Mouse (Mus musculus) embryonic facial prominence, embryonic 10.5 days (tissue): ENCODE results near the gene U2af1l4. TPM values are rescaled to one million over a fixed set of nuclear protein-coding genes. Genes with fewer than 3 reads are reported as not detected.

ENCODE experiments used
- DNase-seq: peaks from one replicate; pipeline ENCODE4 v3.0.0-alpha.2; 2017; ENCODE audit warnings: low spot score
- H3K27ac ChIP-seq: fragments of 300-500 bp; sonication (generic); replicated peaks from 2 replicates; pipeline ENCODE4 v1.5.1; 2016; ENCODE audit warnings: mild to moderate bottlenecking
- H3K27me3 ChIP-seq: fragments of 300-500 bp; sonication (generic); replicated peaks from 2 replicates; pipeline ENCODE4 v1.6.1; 2016; ENCODE audit warnings: low read depth, mild to moderate bottlenecking; ENCODE audit not compliant: poor library complexity, severe bottlenecking
- H3K36me3 ChIP-seq: fragments of 300-500 bp; sonication (generic); replicated peaks from 2 replicates; pipeline ENCODE4 v1.6.1; 2016; ENCODE audit warnings: mild to moderate bottlenecking, moderate library complexity
- H3K4me1 ChIP-seq: fragments of 300-500 bp; sonication (generic); 2 replicates; pipeline ENCODE4 v1.6.1; 2016
- H3K4me3 ChIP-seq: fragments of 300-500 bp; sonication (generic); 2 replicates; pipeline ENCODE4 v1.5.1; 2016; ENCODE audit warnings: mild to moderate bottlenecking, moderate library complexity
- H3K9me3 ChIP-seq: fragments of 300-500 bp; sonication (generic); 2 replicates; pipeline ENCODE4 v1.6.1; 2016; ENCODE audit warnings: mild to moderate bottlenecking
- WGBS: fragments of 180-500 bp; shearing (Covaris S2); methylation state at CpG from one replicate; pipeline ENCODE4 v1.1.7; 2016; 5-methylcytosine and 5-hydroxymethylcytosine counted together
- polyA plus RNA-seq: library from polyadenylated mRNA; unstranded; fragments of >200 nt; fragmentation: Nextera tagmentation; extraction: Ambion mirVana; gene quantifications from 2 replicates; pipeline ENCODE4 v1.2.1, GENCODE M21; 2016

The U2af1l4 gene
- 91.5 and 94.9 TPM in 2 replicates for polyA plus RNA-seq

GRCm38 (mm10) chr7:30563117-30563905 lies at the start of gene U2af1l4, which contains the start of the genes Gm49396 and Psenen:
TSS of gene U2af1l4 (plus strand) at chr7:30563301.
TSS of gene Gm49396 (plus strand) at chr7:30563344.
TSS of gene Psenen (minus strand) at chr7:30563627.
- Histone ChIP-seq H3K27ac (peak within 1 kb of the TSS; percentile 93), H3K4me3 (peak within 1 kb of the TSS; percentile 84), H3K36me3 (peaks cover 43% of the 10 kb centered on the region), H3K9me3 (no peaks in the 10 kb centered on the region), H3K27me3 (no peaks in the 10 kb centered on the region), H3K4me1 (peaks cover 33% of the 10 kb centered on the region)
- under 1% methylated on average over 45 of the region's 45 CpGs for WGBS
- peak; percentile 97 for DNase-seq

GRCm38 (mm10) chr7:30515003-30515760 lies 47.9 kb upstream of the U2af1l4 start:
- Histone ChIP-seq H3K27me3 (peaks cover 8% of the 10 kb centered on the region; the same call in 1 of the 2 replicates), H3K27ac (no peak overlapping the region), H3K4me1 (peaks cover 4% of the 10 kb centered on the region; the same call in 1 of the 2 replicates), H3K9me3 (no peaks in the 10 kb centered on the region), H3K4me3 (no peak overlapping the region), H3K36me3 (no peaks in the 10 kb centered on the region)
- no peak for DNase-seq
- 56% methylated on average over 24 of the region's 24 CpGs for WGBS

DNA sequence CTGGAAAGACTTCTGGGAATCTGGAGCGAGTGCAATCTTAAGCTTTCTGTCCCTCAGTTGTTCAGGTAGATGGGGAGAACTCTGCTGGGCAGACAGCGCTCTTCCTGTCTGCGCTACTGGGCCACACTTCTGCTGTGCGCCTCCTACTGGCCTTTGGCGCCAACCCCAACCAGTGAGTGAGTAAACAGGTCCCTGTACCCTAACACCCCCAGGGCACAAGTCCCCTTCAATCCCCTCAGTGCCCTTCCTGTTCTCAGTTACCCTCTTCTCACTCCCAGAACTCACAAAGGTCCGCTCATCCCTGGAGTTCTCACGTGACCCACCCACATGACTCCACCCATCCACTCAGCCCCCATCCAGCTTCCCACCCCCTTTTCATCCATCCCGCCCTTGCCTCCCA lies 44.8 kb upstream of the U2af1l4 start:
- Histone ChIP-seq H3K27ac (no peak overlapping the region), H3K9me3 (no peaks in the 10 kb centered on the region; the same call in 1 of the 2 replicates), H3K4me1 (peaks cover 10% of the 10 kb centered on the region), H3K4me3 (peak overlapping the region; percentile 25), H3K27me3 (peaks cover 16% of the 10 kb centered on the region), H3K36me3 (peaks cover 9% of the 10 kb centered on the region)
- DNase-seq = no peak
- 39% methylated on average over 8 of the region's 8 CpGs for WGBS

DNA sequence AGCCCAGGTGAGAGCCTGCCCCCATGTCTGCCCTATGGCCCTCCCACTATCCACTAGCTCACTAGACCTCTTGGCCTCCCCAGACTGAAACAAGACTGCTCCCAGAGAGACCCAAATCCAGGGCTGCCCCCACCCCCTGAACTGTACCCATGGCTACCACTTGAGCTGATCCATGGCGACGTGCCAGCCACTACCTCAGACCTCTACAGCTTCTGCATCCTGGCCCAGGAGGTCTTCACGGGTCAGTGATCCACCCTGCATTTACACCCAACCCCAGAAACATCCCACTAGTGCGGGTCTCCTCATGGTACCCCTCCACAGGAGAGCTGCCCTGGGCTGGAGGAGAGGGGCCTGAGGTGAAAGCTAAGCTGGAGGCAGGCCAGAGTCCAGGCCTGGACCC lies 42.7 kb upstream of the U2af1l4 start:
- Histone ChIP-seq H3K9me3 (no peaks in the 10 kb centered on the region; the same call in 1 of the 2 replicates), H3K27me3 (peaks cover 23% of the 10 kb centered on the region), H3K27ac (peak overlapping the region; percentile 35; the same call in 1 of the 2 replicates), H3K4me1 (peaks cover 10% of the 10 kb centered on the region), H3K4me3 (no peak overlapping the region), H3K36me3 (peaks cover 29% of the 10 kb centered on the region)
- 71% methylated on average over 4 of the region's 4 CpGs for WGBS
- DNase-seq = no peak

GRCm38 (mm10) chr7:30520856-30521255 lies 42.2 kb upstream of the U2af1l4 start:
- no peak for DNase-seq
- Histone ChIP-seq H3K27me3 (peaks cover 19% of the 10 kb centered on the region; the same call in 1 of the 2 replicates), H3K36me3 (peaks cover 34% of the 10 kb centered on the region), H3K4me3 (no peak overlapping the region), H3K9me3 (no peaks in the 10 kb centered on the region; the same call in 1 of the 2 replicates), H3K4me1 (peaks cover 12% of the 10 kb centered on the region), H3K27ac (peak overlapping the region; percentile 24; the same call in 1 of the 2 replicates)
- 80% methylated on average over 5 of the region's 5 CpGs for WGBS

DNA sequence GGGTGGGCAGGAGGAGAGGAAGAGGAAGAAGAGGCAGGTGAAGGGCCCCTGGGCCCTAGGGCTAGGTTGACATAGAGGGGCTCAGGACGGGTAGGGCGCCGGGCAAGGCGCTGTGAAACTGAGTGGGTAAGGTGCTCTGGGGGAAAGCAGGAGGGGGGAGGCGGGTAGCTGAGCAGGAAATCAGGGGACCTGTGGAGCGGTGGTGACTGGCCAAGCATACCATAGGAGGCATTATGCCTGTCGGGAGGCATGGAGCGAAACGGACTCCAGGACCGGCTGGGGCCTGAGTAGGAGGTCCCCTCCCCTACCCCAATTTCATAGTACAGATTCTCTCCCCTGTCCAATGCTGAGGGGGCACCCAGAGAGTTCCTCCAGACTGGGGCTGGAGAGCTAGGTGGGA lies 40.2 kb upstream of the U2af1l4 start:
- Histone ChIP-seq H3K4me1 (peaks cover 24% of the 10 kb centered on the region), H3K27ac (no peak overlapping the region), H3K36me3 (peaks cover 54% of the 10 kb centered on the region), H3K4me3 (no peak overlapping the region), H3K27me3 (peaks cover 28% of the 10 kb centered on the region; the same call in 1 of the 2 replicates), H3K9me3 (no peaks in the 10 kb centered on the region; the same call in 1 of the 2 replicates)
- DNase-seq = no peak
- WGBS = 83% methylated on average over 10 of the region's 10 CpGs

- Histone ChIP-seq H3K9me3 (no peaks in the 10 kb centered on the region; the same call in 1 of the 2 replicates), H3K36me3 (peaks cover 70% of the 10 kb centered on the region), H3K27me3 (peaks cover 33% of the 10 kb centered on the region; the same call in 1 of the 2 replicates), H3K27ac (no peak overlapping the region), H3K4me3 (no peak overlapping the region), H3K4me1 (peaks cover 20% of the 10 kb centered on the region)
- whole genome bisulfite sequencing = 82% methylated on average over 6 of the region's 6 CpGs
- no peak for DNase-seq
Observed at GRCm38 (mm10) chr7:30524487-30524886, 38.6 kb upstream of the U2af1l4 start.

- peak; percentile 36 for DNase-seq
- Histone ChIP-seq H3K36me3 (peaks cover 85% of the 10 kb centered on the region), H3K27me3 (peaks cover 33% of the 10 kb centered on the region; the same call in 1 of the 2 replicates), H3K27ac (peak overlapping the region; percentile 70), H3K4me3 (peak overlapping the region; percentile 11), H3K9me3 (no peaks in the 10 kb centered on the region), H3K4me1 (peaks cover 20% of the 10 kb centered on the region)
- WGBS = 23% methylated on average over 10 of the region's 10 CpGs
Observed at GRCm38 (mm10) chr7:30525954-30526353, 37.1 kb upstream of the U2af1l4 start.

- DNase-seq = no peak
- H3K4me3 ChIP-seq = peak overlapping the region; percentile 11
- peak overlapping the region; percentile 70 for H3K27ac ChIP-seq
- H3K4me1 ChIP-seq = peaks cover 17% of the 10 kb centered on the region
- 16% methylated on average over 17 of the region's 17 CpGs for WGBS
- peaks cover 89% of the 10 kb centered on the region for H3K36me3 ChIP-seq
- H3K9me3 ChIP-seq = no peaks in the 10 kb centered on the region
- peaks cover 33% of the 10 kb centered on the region; the same call in 1 of the 2 replicates for H3K27me3 ChIP-seq
Observed at GRCm38 (mm10) chr7:30526399-30526798, 36.7 kb upstream of the U2af1l4 start.

DNA sequence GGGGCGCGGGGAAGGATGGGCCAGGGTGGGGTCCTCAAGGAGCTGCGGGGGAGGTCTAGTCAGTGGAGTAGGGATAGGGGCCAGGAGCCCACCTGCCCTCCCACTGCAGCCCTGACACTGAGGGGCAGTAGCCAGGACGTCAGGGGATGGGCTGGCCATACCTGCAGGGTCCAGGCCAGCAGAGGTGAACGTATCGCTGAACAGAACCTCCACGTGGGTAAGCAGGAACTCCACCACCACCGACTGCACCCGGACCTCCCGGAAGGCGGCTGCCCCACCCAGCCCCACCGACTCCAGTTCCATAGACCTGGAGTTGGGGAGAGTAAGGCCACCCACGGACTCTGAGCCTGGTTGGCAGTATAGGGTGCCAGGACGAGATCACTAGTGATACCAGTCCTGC lies 36.1 kb upstream of the U2af1l4 start:
- Histone ChIP-seq H3K27ac (no peak overlapping the region), H3K4me3 (peak overlapping the region; percentile 11)

DNA sequence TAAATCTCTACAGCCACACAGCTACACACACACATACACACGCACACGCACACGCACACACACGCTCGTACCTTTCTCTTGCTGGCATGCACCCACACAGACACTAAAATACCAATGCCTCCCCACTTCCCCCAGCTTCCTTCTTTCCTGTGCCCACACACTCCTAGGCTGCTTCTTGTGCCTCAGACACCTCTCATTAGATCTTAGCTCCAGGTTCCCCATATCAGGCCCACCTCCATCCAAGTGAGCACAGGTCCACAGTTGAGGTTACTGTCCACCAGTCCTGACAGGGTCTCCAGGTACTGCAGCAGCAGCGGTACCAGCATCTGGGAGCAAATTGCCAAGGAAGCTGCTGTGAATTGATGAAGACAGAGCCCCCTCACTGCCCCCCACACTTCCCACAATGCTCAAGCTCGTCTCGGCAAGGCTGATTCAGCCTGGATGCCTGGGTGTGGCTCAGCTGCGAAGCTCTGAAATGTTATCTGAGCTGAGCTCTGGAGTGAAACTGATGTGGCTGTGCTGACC lies 31.7 kb upstream of the U2af1l4 start:
- Histone ChIP-seq H3K27me3 (peaks cover 26% of the 10 kb centered on the region), H3K4me1 (peaks cover 42% of the 10 kb centered on the region), H3K27ac (no peak overlapping the region), H3K36me3 (peaks cover 67% of the 10 kb centered on the region), H3K9me3 (no peaks in the 10 kb centered on the region), H3K4me3 (no peak overlapping the region)
- DNase-seq = no peak
- WGBS = 87% methylated on average over 9 of the region's 9 CpGs

More for the DNA sequence above, 36.1 kb upstream of the U2af1l4 start:
- peaks cover 19% of the 10 kb centered on the region for H3K4me1 ChIP-seq
- H3K36me3 ChIP-seq = peaks cover 95% of the 10 kb centered on the region
- DNase-seq = no peak
- H3K9me3 ChIP-seq = no peaks in the 10 kb centered on the region
- 77% methylated on average over 14 of the region's 14 CpGs for WGBS
- peaks cover 33% of the 10 kb centered on the region; the same call in 1 of the 2 replicates for H3K27me3 ChIP-seq

GRCm38 (mm10) chr7:30532931-30533330 lies 30.2 kb upstream of the U2af1l4 start:
- H3K27ac ChIP-seq = peak overlapping the region; percentile 70
- H3K4me3 ChIP-seq = peak overlapping the region; percentile 82
- peaks cover 16% of the 10 kb centered on the region for H3K27me3 ChIP-seq
- 13% methylated on average over 8 of the region's 8 CpGs for WGBS
- peaks cover 56% of the 10 kb centered on the region for H3K36me3 ChIP-seq
- peak; percentile 49 for DNase-seq
- no peaks in the 10 kb centered on the region for H3K9me3 ChIP-seq
- H3K4me1 ChIP-seq = peaks cover 35% of the 10 kb centered on the region
